Mouse (Mus musculus) megakaryocyte, embryonic 14.5 days (primary cell): ENCODE results near the gene Taok1.

Experiments
- FLI1 ChIP-seq: IDR thresholded peaks from 2 replicates; pipeline ENCODE4 v1.6.1; 2012; ENCODE audit warnings: low read length, inconsistent platforms, mixed read lengths
- GATA1 ChIP-seq: IDR thresholded peaks from 3 replicates; pipeline ENCODE4 v1.6.1; 2012; ENCODE audit warnings: mixed read lengths, low read length, inconsistent platforms, borderline replicate concordance

DNA sequence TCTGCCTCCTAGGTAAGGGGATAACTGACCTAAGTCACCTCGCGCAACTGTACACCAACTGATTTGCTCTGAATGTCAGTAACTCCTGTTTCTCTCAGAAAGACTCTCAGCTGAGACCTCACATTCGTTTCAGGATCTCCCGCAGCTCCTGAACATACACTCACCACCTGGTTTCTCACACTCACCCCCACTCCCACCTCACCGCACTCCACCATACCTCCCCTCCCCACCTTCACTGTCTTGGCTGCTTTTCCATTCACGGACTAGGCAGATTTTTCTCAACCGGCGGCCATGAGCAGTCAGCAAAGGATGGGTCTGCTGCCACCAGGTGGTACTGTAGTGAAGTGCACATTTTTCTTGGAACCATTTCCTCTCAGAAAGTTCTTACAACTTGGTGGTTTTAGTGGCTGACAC, 22.6 kb upstream of the Taok1 start:
- TF ChIP-seq GATA1 (no peak), FLI1 (no peak)
